Comparison of ENCODE assay signal across 8 mouse cellular contexts in genomic region chr3:79233478-79234415, GRCm38 (mm10). TPM values are rescaled to one million over a fixed set of nuclear protein-coding genes. Genes with fewer than 3 reads are reported as not detected.
A peak's percentile ranks its signal among the peaks of the same experiment; 100 is the strongest.
DNase-seq lines count a peak whose midpoint lies in the region; TF ChIP-seq lines count a peak whose summit lies in the region.
"Had no signal": no experiment of that assay in that cellular context is flagged by ENCODE, and none has a peak within 500 bp of the region (broad histone marks: within the 10 kb centered on the region; RNA-seq: fewer than 3 reads in every experiment).

No protein-coding gene starts in this region.

- peak overlapping the region; percentile 73 for H3K4me2 ChIP-seq in myocyte (ENCODE audit: low read depth)
- H3K4me2 ChIP-seq: embryonic facial prominence, embryonic 13.5 days had no signal

- no peaks in the 10 kb centered on the region for H3K27me3 ChIP-seq in myocyte (ENCODE audit: control insufficient read depth, insufficient read depth, insufficient read length)
- H3K27me3 ChIP-seq: embryonic facial prominence, embryonic 13.5 days had no signal

- no peak overlapping the region for H3ac ChIP-seq in myocyte (ENCODE audit: control insufficient read depth, insufficient read length)

- TF ChIP-seq POLR2A in myocyte (IDR thresholded peaks at IDR 0.05; ENCODE audit: insufficient read length, low read depth), result no peak

- no peak overlapping the region for H3K4me3 ChIP-seq in myocyte
- H3K4me3 ChIP-seq: embryonic facial prominence, embryonic 13.5 days had no signal

- H3K79me2 ChIP-seq in myocyte (ENCODE audit: control insufficient read depth, insufficient read depth), result peaks cover 71% of the 10 kb centered on the region

- intact Hi-C loops in left cerebral cortex, postnatal 14 days (cut with DNase I), result no loop called here
- intact Hi-C loops in heart, postnatal 14 days (cut with DNase I), result no loop called here

- no peaks in the 10 kb centered on the region for H3K36me3 ChIP-seq in myocyte (ENCODE audit: control insufficient read depth, insufficient read depth)
- H3K36me3 ChIP-seq: embryonic facial prominence, embryonic 13.5 days had no signal

- peak; percentile 35 to 37 for DNase-seq in left cerebral cortex, postnatal 14 days (ENCODE audit: low spot score in 2 of 2)
- DNase-seq in left cerebral cortex, adult 8-10 months (ENCODE audit: low spot score in 2 of 2), result no peak
- DNase-seq in adipocyte (ENCODE audit: low spot score), result peak; percentile 74
- peak; percentile 47 to 56 for DNase-seq in heart, postnatal 14 days
- no peak for DNase-seq in urinary bladder, adult 18-20 months (ENCODE audit: low spot score in 2 of 2)
- DNase-seq in cerebellum, adult 9-10 months, result no peak

TF ChIP-seq in myocyte, 11 proteins besides CTCF, POLR2A, EP300 and RAD21:
- TF ChIP-seq CEBPB (IDR thresholded peaks at IDR 0.05; ENCODE audit: insufficient read depth, poor library complexity, severe bottlenecking) (no peak), REST (IDR thresholded peaks at IDR 0.05; ENCODE audit: insufficient read depth, insufficient read length) (no peak), TCF12 (IDR thresholded peaks at IDR 0.05; ENCODE audit: insufficient read depth, poor library complexity, severe bottlenecking) (no peak), TCF3 (IDR thresholded peaks at IDR 0.05; ENCODE audit: insufficient read length, low read depth) (no peak), MAX (IDR thresholded peaks at IDR 0.05; ENCODE audit: low read depth) (no peak), MYOD1 (IDR thresholded peaks at IDR 0.05; ENCODE audit: control insufficient read depth in 1 of 3, insufficient read length in 2 of 3, low read depth in 2 of 3) (no peak), E2F4 (IDR thresholded peaks at IDR 0.05; ENCODE audit: insufficient read depth) (no peak), MYOG (IDR thresholded peaks at IDR 0.05; ENCODE audit: control insufficient read depth in 1 of 3, insufficient read depth in 1 of 3, insufficient read length in 2 of 3, low read depth in 2 of 3) (no peak)

RNA-seq across cellular contexts. Expression of gene Rapgef2, which starts 52.6 kb away (rescaled TPM):
- total RNA-seq in left cerebral cortex, postnatal 14 days (2021), result 100 to 1,000 TPM; 102 to 103 TPM
- total RNA-seq in left cerebral cortex, adult 8-10 months (2022), result 100 to 1,000 TPM; 110 to 130 (median 124) TPM
- 10 to 100 TPM; 34.9 to 35.6 TPM for total RNA-seq in heart, postnatal 14 days (2021)
- 5.8 TPM for polyA plus RNA-seq in myocyte (2012; fragmentation: generic; extraction: Trizol)

Comparison
In these comparisons a context has a peak if more than half of its experiments do, and no peak if none do; other contexts are left out.
1. DNase-seq: peak in left cerebral cortex, postnatal 14 days (2 of 2), adipocyte (single experiment) and heart, postnatal 14 days (2 of 2); none in left cerebral cortex, adult 8-10 months (0 of 2), urinary bladder, adult 18-20 months (0 of 2) and cerebellum, adult 9-10 months (single experiment).